Mouse (Mus musculus) megakaryocyte, embryonic 14.5 days (primary cell): ENCODE data around the gene Dst. TPM values are rescaled to one million over a fixed set of nuclear protein-coding genes. Genes with fewer than 3 reads are reported as not detected.

Source experiments
- H3K27me3 ChIP-seq: replicated peaks from 2 replicates; pipeline ENCODE3; 2012; ENCODE audit warnings: inconsistent platforms
- H3K36me3 ChIP-seq: replicated peaks from 2 replicates; pipeline ENCODE3; 2012; ENCODE audit warnings: low read length, inconsistent platforms, mixed read lengths
- H3K4me1 ChIP-seq: 2 replicates; pipeline ENCODE4 v1.6.1; 2012; ENCODE audit warnings: inconsistent platforms
- H3K4me3 ChIP-seq: replicated peaks from 2 replicates; pipeline ENCODE3; 2012; ENCODE audit warnings: moderate library complexity, mild to moderate bottlenecking, inconsistent platforms
- H3K9me3 ChIP-seq: 2 replicates; pipeline ENCODE4 v1.6.1; 2012; ENCODE audit warnings: inconsistent platforms
- FLI1 ChIP-seq: IDR thresholded peaks from 2 replicates; pipeline ENCODE4 v1.6.1; 2012; ENCODE audit warnings: low read length, inconsistent platforms, mixed read lengths
- GATA1 ChIP-seq: IDR thresholded peaks from 3 replicates; pipeline ENCODE4 v1.6.1; 2012; ENCODE audit warnings: mixed read lengths, low read length, inconsistent platforms, borderline replicate concordance
- polyA plus RNA-seq: library from polyadenylated mRNA; stranded (reverse); fragments of >175 nt; gene quantifications from 2 replicates; pipeline ENCODE4 v1.2.3, GENCODE M21; 2012; ENCODE audit warnings: low replicate concordance; ENCODE audit not compliant: insufficient read depth

Gene Dst
- polyA plus RNA-seq, 1 experiment: 4.2 TPM

- H3K36me3 ChIP-seq: no peaks in the 10 kb centered on the region
- H3K4me3 ChIP-seq: no peak overlapping the region
- TF ChIP-seq GATA1: no peak
- TF ChIP-seq FLI1: no peak
- no peaks in the 10 kb centered on the region for H3K27me3 ChIP-seq
- no peaks in the 10 kb centered on the region for H3K4me1 ChIP-seq
- H3K9me3 ChIP-seq: no peaks in the 10 kb centered on the region
These were observed 195.7 kb downstream of the Dst start for GRCm38 (mm10) chr1:34103713-34104172.

- H3K36me3 ChIP-seq: no peaks in the 10 kb centered on the region
- no peak overlapping the region for H3K4me3 ChIP-seq
- no peak for TF ChIP-seq FLI1
- TF ChIP-seq GATA1: no peak
- H3K27me3 ChIP-seq: no peaks in the 10 kb centered on the region
- no peaks in the 10 kb centered on the region for H3K4me1 ChIP-seq
- no peaks in the 10 kb centered on the region for H3K9me3 ChIP-seq
These were observed 196.8 kb downstream of the Dst start for GRCm38 (mm10) chr1:34104846-34105245.

- Histone ChIP-seq H3K4me1 (no peaks in the 10 kb centered on the region), H3K4me3 (no peak overlapping the region), H3K36me3 (no peaks in the 10 kb centered on the region), H3K9me3 (no peaks in the 10 kb centered on the region), H3K27me3 (no peaks in the 10 kb centered on the region)
- TF ChIP-seq GATA1: no peak
- TF ChIP-seq FLI1: no peak
These were observed 198.6 kb downstream of the Dst start for GRCm38 (mm10) chr1:34106606-34107005.

GRCm38 (mm10) chr1:34107076-34107475, 199.1 kb downstream of the Dst start:
- H3K36me3 ChIP-seq: no peaks in the 10 kb centered on the region
- H3K27me3 ChIP-seq: no peaks in the 10 kb centered on the region
- TF ChIP-seq GATA1 (no peak), FLI1 (no peak)
- no peak overlapping the region for H3K4me3 ChIP-seq
- H3K9me3 ChIP-seq: no peaks in the 10 kb centered on the region
- H3K4me1 ChIP-seq: no peaks in the 10 kb centered on the region

GRCm38 (mm10) chr1:34109599-34110210, 201.7 kb downstream of the Dst start:
- Histone ChIP-seq H3K9me3 (no peaks in the 10 kb centered on the region), H3K27me3 (no peaks in the 10 kb centered on the region), H3K36me3 (no peaks in the 10 kb centered on the region), H3K4me3 (no peak overlapping the region), H3K4me1 (no peaks in the 10 kb centered on the region)
- no peak for TF ChIP-seq GATA1
- TF ChIP-seq FLI1: no peak

- H3K36me3 ChIP-seq: no peaks in the 10 kb centered on the region
- H3K27me3 ChIP-seq: no peaks in the 10 kb centered on the region
- H3K4me3 ChIP-seq: no peak overlapping the region
- TF ChIP-seq GATA1 (no peak), FLI1 (no peak)
- H3K4me1 ChIP-seq: no peaks in the 10 kb centered on the region
- H3K9me3 ChIP-seq: no peaks in the 10 kb centered on the region
These were observed 202.8 kb downstream of the Dst start for GRCm38 (mm10) chr1:34110862-34111261.

GRCm38 (mm10) chr1:34111954-34112353, 203.9 kb downstream of the Dst start:
- no peaks in the 10 kb centered on the region for H3K9me3 ChIP-seq
- H3K4me3 ChIP-seq: no peak overlapping the region
- H3K27me3 ChIP-seq: no peaks in the 10 kb centered on the region
- no peaks in the 10 kb centered on the region for H3K36me3 ChIP-seq
- H3K4me1 ChIP-seq: no peaks in the 10 kb centered on the region
- TF ChIP-seq FLI1 (no peak), GATA1 (no peak)

GRCm38 (mm10) chr1:34116444-34116843, 208.4 kb downstream of the Dst start:
- H3K4me3 ChIP-seq: no peak overlapping the region
- no peaks in the 10 kb centered on the region for H3K36me3 ChIP-seq
- H3K9me3 ChIP-seq: no peaks in the 10 kb centered on the region
- H3K4me1 ChIP-seq: 0 out of 2 replicates have a peak, but pooled peaks cover 3% of the 10 kb centered on the region
- H3K27me3 ChIP-seq: no peaks in the 10 kb centered on the region
- TF ChIP-seq FLI1: no peak
- no peak for TF ChIP-seq GATA1

GRCm38 (mm10) chr1:34117056-34117455, 209.0 kb downstream of the Dst start:
- H3K27me3 ChIP-seq: no peaks in the 10 kb centered on the region
- no peaks in the 10 kb centered on the region for H3K36me3 ChIP-seq
- H3K4me3 ChIP-seq: no peak overlapping the region
- 0 out of 2 replicates have a peak, but pooled peaks cover 3% of the 10 kb centered on the region for H3K4me1 ChIP-seq
- TF ChIP-seq GATA1 (no peak), FLI1 (no peak)
- H3K9me3 ChIP-seq: no peaks in the 10 kb centered on the region

- Histone ChIP-seq H3K4me3 (no peak overlapping the region), H3K4me1 (0 out of 2 replicates have a peak, but pooled peaks cover 3% of the 10 kb centered on the region), H3K9me3 (no peaks in the 10 kb centered on the region), H3K36me3 (no peaks in the 10 kb centered on the region), H3K27me3 (no peaks in the 10 kb centered on the region)
- TF ChIP-seq GATA1 (no peak), FLI1 (no peak)
These were observed 209.7 kb downstream of the Dst start for GRCm38 (mm10) chr1:34117709-34118108.

GRCm38 (mm10) chr1:34120066-34120465, 212.0 kb downstream of the Dst start:
- no peak for TF ChIP-seq GATA1
- no peak for TF ChIP-seq FLI1
- Histone ChIP-seq H3K36me3 (no peaks in the 10 kb centered on the region), H3K4me3 (no peak overlapping the region), H3K4me1 (0 out of 2 replicates have a peak, but pooled peaks cover 3% of the 10 kb centered on the region), H3K9me3 (no peaks in the 10 kb centered on the region), H3K27me3 (peaks cover under 1% of the 10 kb centered on the region)
